Mouse (Mus musculus) small intestine, adult 2 months (tissue): ENCODE data around the gene Abhd5.

Experiments
- CTCF ChIP-seq: fragments of 200-500 bp; IDR thresholded peaks from 2 replicates; pipeline ENCODE4 v1.5.1; 2012; ENCODE audit warnings: low read depth, mild to moderate bottlenecking, control low read depth, inconsistent platforms, low read length, moderate library complexity, mixed read lengths; ENCODE audit not compliant: insufficient replicate concordance, insufficient read length; ENCODE audit errors: extremely low read depth
- POLR2A ChIP-seq: fragments of 200-500 bp; IDR thresholded peaks from 2 replicates; pipeline ENCODE4 v1.6.1; 2012; ENCODE audit warnings: low read depth, mild to moderate bottlenecking, control low read depth, inconsistent platforms, low read length, moderate library complexity

- TF ChIP-seq CTCF (no peak), POLR2A (no peak)
These were observed 29.1 kb upstream of the Abhd5 start for GRCm38 (mm10) chr9:122322356-122322755.
